Mouse (Mus musculus): Measurements from ENCODE around the gene Gnas.

Gnas gene

GRCm38 (mm10) chr2:174284011-174284410 lies at the start of gene Gnas:
Gene Gnas, plus strand, starts transcription at chr2:174284320.
- peak; percentile 64 for DNase-seq (ENCODE audit: low spot score)

DNA sequence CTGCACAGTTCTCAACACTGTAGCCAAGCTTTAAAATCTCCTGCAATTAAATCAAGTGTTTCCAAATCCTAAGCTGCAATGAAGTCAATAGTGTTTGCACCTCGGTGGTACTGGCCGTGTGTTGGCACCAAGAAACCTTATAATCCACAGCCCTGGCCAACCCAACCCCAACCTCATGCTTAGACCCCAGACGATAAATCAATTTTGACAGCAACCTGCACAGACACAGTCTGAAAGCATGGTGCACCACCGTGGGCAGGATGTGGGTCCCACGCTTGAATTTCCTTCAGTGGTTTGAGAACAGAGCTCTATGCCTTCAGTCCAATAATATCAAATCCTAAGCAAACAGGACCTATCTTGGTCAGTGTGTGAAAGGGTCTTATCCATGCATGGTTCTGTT lies 41.7 kb upstream of the Gnas start:
- no peak for DNase-seq (ENCODE audit: low spot score)

- DNase-seq (ENCODE audit: low spot score) = no peak
These were observed 32.2 kb upstream of the Gnas start for GRCm38 (mm10) chr2:174251963-174252362.

- DNase-seq (ENCODE audit: low spot score) = no peak
These were observed 26.8 kb upstream of the Gnas start for GRCm38 (mm10) chr2:174257312-174257711.

GRCm38 (mm10) chr2:174260004-174260403 lies 24.1 kb upstream of the Gnas start:
- no peak for DNase-seq (ENCODE audit: low spot score)

DNA sequence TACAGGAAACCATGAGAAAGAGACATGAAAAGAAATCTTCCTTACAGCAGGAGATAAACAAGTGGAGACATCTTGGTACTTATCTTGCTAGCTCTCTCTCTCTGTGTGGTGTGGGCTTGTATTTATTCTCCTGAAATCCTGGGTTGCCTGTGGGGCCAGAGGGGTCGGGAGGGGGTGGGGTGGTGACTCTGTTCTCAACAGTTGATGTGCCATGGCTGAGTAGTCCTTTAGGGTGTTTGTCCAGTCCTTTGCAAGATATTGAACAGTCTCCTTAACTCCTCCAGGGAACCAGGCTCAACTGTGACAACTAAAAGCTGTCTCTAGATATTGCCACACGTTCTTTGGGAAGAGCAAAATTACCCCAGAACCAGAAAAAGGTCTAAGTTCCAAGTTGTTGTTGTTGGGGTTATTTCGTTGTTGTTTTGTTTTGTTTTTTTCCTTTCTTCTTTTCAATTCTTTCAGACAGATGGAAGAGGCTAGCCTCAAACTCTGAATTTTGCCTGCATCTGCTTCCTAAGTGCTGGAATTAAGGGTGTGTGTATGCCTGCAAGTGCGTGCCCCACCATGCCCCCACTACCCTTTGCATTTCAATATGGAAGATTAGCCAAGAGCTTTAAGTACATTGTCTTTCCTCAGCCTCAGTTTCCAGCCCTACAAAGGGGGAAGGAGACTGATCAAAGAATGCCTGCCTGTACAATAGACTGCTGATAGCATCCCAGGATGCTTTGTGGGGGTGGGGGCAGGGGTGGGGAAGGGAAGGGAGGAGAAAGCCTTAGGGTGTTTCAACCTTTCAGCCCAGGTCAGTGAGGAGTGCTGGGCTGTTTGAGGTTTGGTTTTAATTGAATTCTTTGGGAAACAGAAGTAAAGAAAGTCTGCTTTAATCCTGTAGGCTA lies 23.0 kb upstream of the Gnas start:
- no peak for DNase-seq (ENCODE audit: low spot score)

DNA sequence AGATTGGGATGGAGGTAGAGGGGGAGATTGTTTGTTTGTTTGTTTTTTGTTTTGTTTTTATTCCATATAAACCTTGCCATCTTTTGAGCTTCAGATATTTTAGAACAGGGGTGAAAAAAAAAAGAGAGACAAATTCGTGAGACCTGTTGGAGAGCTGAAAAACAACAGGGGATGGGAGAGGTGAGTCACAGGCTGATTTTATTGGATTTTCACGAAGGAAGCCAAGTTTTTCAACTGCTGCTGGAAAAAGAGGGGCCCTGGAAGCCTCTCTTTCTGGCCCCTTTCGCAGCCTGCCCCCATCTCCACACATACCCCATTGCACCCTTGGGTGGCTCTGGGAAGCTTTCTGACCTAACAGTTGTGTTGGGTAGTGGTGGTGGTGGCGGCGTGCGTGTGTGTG lies 22.3 kb upstream of the Gnas start:
- no peak for DNase-seq (ENCODE audit: low spot score)

DNA sequence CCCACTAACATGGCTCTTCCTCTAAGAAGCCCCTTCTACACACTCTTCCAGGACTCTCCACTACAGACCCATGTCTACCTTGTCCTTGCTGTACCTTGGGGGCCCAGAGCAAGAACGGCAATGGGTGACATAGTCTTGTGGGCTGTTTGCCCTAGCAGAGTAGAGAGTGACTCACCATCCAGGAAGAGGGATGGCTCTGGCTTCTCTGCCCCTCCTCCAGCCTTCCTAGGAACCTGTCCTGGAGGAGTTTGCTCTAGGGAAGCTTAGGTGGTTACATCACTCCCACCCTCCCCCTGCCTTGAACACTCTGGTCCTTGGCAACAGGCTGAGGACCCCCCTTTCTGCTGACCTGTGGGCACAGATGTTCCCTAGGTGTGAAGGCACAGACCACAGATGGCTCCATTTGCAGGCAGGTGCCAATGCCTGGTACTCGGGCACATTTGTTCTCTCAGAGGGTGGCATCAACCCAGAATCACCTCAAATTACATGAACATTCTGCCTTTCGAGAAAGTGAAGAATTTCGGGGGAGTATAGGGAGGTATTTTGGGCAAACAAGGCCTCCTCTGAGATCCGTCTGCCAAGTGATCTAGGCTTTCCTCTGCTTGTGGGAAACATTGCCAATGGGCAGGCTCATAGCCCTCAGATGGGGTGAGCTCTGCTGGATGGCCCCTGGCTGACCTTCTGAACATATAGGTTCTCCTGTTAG lies 20.9 kb upstream of the Gnas start:
- no peak for DNase-seq (ENCODE audit: low spot score)

DNA sequence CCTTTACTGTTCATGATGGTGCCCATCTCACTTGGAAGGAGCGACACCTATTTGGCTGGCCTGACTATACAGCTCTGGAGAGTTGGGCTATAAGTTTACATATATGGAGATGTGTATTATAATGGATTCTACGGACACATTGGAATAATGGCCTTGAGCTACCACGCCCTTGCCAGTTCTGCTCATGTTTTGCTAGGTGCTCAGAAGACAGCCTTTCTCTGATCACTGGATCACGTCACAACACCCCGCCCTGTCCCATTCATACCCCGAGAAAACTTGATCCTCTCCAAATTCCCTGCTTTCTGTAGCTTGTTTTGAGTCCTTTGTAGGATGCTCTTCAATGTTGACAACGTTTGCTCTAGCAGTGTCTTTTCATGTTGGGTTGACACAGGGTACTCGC lies 19.9 kb upstream of the Gnas start:
- no peak for DNase-seq (ENCODE audit: low spot score)

GRCm38 (mm10) chr2:174270416-174270815 lies 13.7 kb upstream of the Gnas start:
- DNase-seq (ENCODE audit: low spot score) = no peak

GRCm38 (mm10) chr2:174271459-174271858 lies 12.7 kb upstream of the Gnas start:
- DNase-seq (ENCODE audit: low spot score) = no peak

GRCm38 (mm10) chr2:174273131-174273530 lies 11.0 kb upstream of the Gnas start:
- DNase-seq (ENCODE audit: low spot score) = no peak

DNA sequence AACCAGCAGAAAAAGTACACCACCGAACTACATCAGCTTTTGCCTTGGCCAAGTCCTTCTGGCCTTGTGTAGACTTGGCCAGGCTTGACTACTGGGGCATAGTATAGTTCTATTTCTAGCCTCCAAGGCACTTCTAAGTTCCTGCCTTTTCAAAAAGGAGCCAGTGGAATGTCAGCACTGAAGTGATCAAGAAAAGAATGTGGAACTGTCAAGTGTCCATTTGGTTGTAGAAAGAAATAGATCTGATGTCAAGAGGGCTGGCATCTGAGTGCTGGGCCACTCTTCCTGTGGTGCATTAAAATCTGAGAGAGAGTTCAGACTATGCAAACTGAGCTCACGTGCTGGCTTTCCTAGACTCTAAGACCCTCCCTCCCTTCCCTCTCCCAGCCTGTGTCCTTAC lies 10.2 kb upstream of the Gnas start:
- DNase-seq (ENCODE audit: low spot score) = no peak

DNA sequence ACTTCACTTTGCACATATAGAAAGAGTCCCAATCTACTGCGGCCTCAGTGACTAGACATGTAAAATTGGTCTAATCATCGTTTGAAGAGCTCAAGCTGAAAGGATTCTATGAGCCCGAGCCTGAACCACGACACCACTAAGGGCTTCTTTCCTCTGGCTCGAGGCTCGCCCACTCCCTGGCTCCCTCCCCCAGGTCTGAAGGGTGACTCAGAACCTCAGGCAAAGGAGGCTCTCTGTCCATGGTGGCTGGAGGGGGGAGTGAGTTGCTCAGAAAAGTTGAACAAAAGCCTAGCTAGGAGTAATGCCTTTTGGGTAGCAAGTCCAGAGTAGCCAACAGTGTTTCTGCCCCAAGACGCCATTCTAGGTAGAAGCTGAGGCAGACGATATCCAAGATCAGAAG lies 4.3 kb upstream of the Gnas start:
- no peak for DNase-seq (ENCODE audit: low spot score)

- DNase-seq (ENCODE audit: low spot score) = no peak
These were observed 779 bp upstream of the Gnas start for GRCm38 (mm10) chr2:174283341-174283740.

- DNase-seq (ENCODE audit: low spot score) = no peak
These were observed 812 bp downstream of the Gnas start for GRCm38 (mm10) chr2:174284807-174285457.

- DNase-seq (ENCODE audit: low spot score) = no peak
These were observed 1.9 kb downstream of the Gnas start for GRCm38 (mm10) chr2:174285921-174286470.

GRCm38 (mm10) chr2:174287921-174288320 lies 3.8 kb downstream of the Gnas start:
- DNase-seq (ENCODE audit: low spot score) = no peak

GRCm38 (mm10) chr2:174288673-174289430 lies 4.7 kb downstream of the Gnas start:
- DNase-seq (ENCODE audit: low spot score) = no peak

GRCm38 (mm10) chr2:174291029-174291661 lies 7.0 kb downstream of the Gnas start:
- DNase-seq (ENCODE audit: low spot score) = no peak

DNA sequence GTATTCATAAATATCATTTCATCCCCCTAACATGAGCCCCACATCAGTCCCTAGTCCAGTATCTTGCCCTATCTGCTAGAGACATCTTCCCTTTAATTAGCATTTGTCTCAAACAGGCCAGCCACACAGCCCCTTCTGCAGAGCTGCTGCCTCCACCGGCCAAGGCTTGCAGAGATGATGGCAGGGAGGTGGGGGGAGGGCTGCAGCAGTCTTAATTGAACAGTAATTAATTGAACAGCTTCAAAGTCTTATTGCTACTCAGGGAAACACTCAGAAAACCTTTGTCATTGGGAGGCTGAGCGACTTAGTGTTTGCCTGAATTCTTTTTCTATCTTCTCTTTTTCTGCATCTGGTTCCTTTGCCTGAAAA lies 7.5 kb downstream of the Gnas start:
- DNase-seq (ENCODE audit: low spot score) = no peak

All from testis, postnatal 10 days (tissue).